In the genomic region with DNA sequence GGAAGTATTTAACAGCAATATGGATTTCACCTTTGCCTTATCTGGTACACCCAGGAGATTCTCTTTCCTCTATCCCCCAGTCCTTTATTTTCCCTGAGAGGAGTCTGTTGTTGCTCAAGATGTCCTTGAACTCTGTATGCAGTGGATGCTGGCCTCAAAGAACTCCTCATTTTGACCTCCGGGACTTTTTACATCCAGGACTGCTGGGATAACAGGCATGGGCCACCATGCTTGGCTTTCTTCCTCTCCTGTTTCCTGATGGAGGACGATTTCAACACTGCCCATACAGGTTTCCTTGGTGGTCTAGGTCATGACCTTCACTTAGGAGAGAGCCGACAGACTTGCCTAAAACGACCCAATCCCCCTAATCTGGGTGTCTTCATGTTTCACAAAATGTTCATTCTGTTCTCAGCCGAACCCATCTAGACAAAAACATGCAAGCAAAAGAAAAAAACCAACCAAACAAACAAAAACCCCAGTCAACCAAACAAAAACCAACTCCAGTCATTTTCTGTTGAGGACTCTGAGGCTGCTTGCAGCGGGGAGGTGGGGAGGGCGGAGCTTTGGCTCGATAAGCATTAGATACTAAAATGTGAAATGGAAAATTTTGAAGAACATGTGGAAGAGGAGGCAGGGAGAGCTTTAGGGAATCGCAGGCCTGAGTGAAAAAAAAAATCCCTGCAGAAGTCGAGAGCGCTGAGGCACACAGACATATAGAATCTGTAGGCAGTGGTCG, we compare ENCODE assay signal across 8 mouse cellular contexts. TPM values are rescaled to one million over a fixed set of nuclear protein-coding genes. Genes with fewer than 3 reads are reported as not detected.
A peak's percentile ranks its signal among the peaks of the same experiment; 100 is the strongest.
DNase-seq lines count a peak whose midpoint lies in the region; ATAC-seq and TF ChIP-seq lines count a peak whose summit lies in the region.
"Had no signal": no experiment of that assay in that cellular context is flagged by ENCODE, and none has a peak within 500 bp of the region (broad histone marks: within the 10 kb centered on the region; RNA-seq: fewer than 3 reads in every experiment).

No protein-coding gene starts in this region.

- no peak for TF ChIP-seq CTCF in bone marrow, adult 2 months (IDR thresholded peaks at IDR 0.05; ENCODE audit: control insufficient read depth, insufficient read depth, low read length)
- TF ChIP-seq CTCF in intestine, postnatal 0 days (IDR thresholded peaks at IDR 0.05; ENCODE audit: low read depth), result no peak

- H3K27ac ChIP-seq in bone marrow, adult 2 months (ENCODE audit: control insufficient read depth, insufficient read depth, low read depth, low read length, poor library complexity), result peak overlapping the region; percentile 43
- H3K27ac ChIP-seq in forebrain, embryonic 13.5 days, result peak overlapping the region; percentile 87
- peak overlapping the region; percentile 21 for H3K27ac ChIP-seq in intestine, postnatal 0 days (ENCODE audit: low read depth, low read length)
- peak overlapping the region; percentile 91 for H3K27ac ChIP-seq in midbrain, embryonic 10.5 days (replicated peaks)

- peak overlapping the region; percentile 63 for H3K4me2 ChIP-seq in forebrain, embryonic 13.5 days
- peak overlapping the region; percentile 71 for H3K4me2 ChIP-seq in intestine, postnatal 0 days (replicated peaks; ENCODE audit: low read depth)

- H3K9me3 ChIP-seq in forebrain, embryonic 13.5 days (replicated peaks), result no peaks in the 10 kb centered on the region
- H3K9me3 ChIP-seq in intestine, postnatal 0 days (ENCODE audit: control insufficient read depth), result no peaks in the 10 kb centered on the region
- H3K9me3 ChIP-seq in midbrain, embryonic 10.5 days (replicated peaks), result no peaks in the 10 kb centered on the region

- ATAC-seq in forebrain, embryonic 13.5 days, result no peak
- ATAC-seq in intestine, postnatal 0 days, result no peak

- 0 out of 2 replicates have a peak, but pooled peaks cover 1% of the 10 kb centered on the region for H3K4me1 ChIP-seq in bone marrow, adult 2 months (ENCODE audit: control insufficient read depth, insufficient read depth, low read length)
- peaks cover 14% of the 10 kb centered on the region for H3K4me1 ChIP-seq in forebrain, embryonic 13.5 days
- no peaks in the 10 kb centered on the region for H3K4me1 ChIP-seq in intestine, postnatal 0 days (replicated peaks; ENCODE audit: control insufficient read depth, insufficient read depth, low read length)
- H3K4me1 ChIP-seq in midbrain, embryonic 10.5 days, result peaks cover 21% of the 10 kb centered on the region

- H3K4me3 ChIP-seq in bone marrow, adult 2 months (replicated peaks; ENCODE audit: control insufficient read depth, low read depth, low read length), result peak overlapping the region; percentile 70
- peak overlapping the region; percentile 74 for H3K4me3 ChIP-seq in forebrain, embryonic 13.5 days
- peak overlapping the region; percentile 92 for H3K4me3 ChIP-seq in intestine, postnatal 0 days (ENCODE audit: low read depth, low read length)
- peak overlapping the region; percentile 82 for H3K4me3 ChIP-seq in midbrain, embryonic 10.5 days

- H3K36me3 ChIP-seq in forebrain, embryonic 13.5 days (ENCODE audit: poor library complexity, severe bottlenecking), result no peaks in the 10 kb centered on the region
- H3K36me3 ChIP-seq in intestine, postnatal 0 days (ENCODE audit: control insufficient read depth, insufficient read depth), result no peaks in the 10 kb centered on the region
- H3K36me3 ChIP-seq in midbrain, embryonic 10.5 days, result no peaks in the 10 kb centered on the region

- WGBS in bone marrow, adult 2 months, result 11% methylated on average over 12 of the region's 12 CpGs
- 11% methylated on average over 12 of the region's 12 CpGs for WGBS in forebrain, embryonic 13.5 days
- 11% methylated on average over 12 of the region's 12 CpGs for WGBS in intestine, postnatal 0 days
- 10% methylated on average over 12 of the region's 12 CpGs for WGBS in midbrain, embryonic 10.5 days

- peak; percentile 12 for DNase-seq in ovary, postnatal 36 days (ENCODE audit: low spot score)
- no peak for DNase-seq in ovary, postnatal 10 days (ENCODE audit: low spot score)
- peak; percentile 16 for DNase-seq in midbrain, embryonic 10.5 days (ENCODE audit: low spot score)
- no peak for DNase-seq in frontal cortex, postnatal 36 days (ENCODE audit: low spot score in 2 of 2)

- H3K27me3 ChIP-seq in forebrain, embryonic 13.5 days, result no peaks in the 10 kb centered on the region
- no peaks in the 10 kb centered on the region for H3K27me3 ChIP-seq in intestine, postnatal 0 days (replicated peaks; ENCODE audit: control insufficient read depth, insufficient read depth, low read length)
- H3K27me3 ChIP-seq in midbrain, embryonic 10.5 days (ENCODE audit: low read depth, poor library complexity, severe bottlenecking), result no peaks in the 10 kb centered on the region

- TF ChIP-seq POLR2A in bone marrow, adult 2 months (IDR thresholded peaks at IDR 0.05; ENCODE audit: borderline replicate concordance, control insufficient read depth, low read depth, low read length), result no peak

- H3K9ac ChIP-seq in forebrain, embryonic 13.5 days, result peak overlapping the region; percentile 69
- H3K9ac ChIP-seq in intestine, postnatal 0 days (ENCODE audit: low read depth, low read length), result peak overlapping the region; percentile 35

RNA-seq across cellular contexts. Expression of a gene that starts 1.0 kb away (rescaled TPM):
- polyA plus RNA-seq in bone marrow, adult 2 months (2011; ENCODE audit: insufficient read depth, insufficient read length, low replicate concordance, missing spikeins), result 7.9 and 15.2 TPM in 2 replicates
- 84.7 and 90.2 TPM in 2 replicates for polyA plus RNA-seq in forebrain, embryonic 13.5 days (2015; fragmentation: Nextera tagmentation; extraction: Ambion mirVana)
- polyA plus RNA-seq in intestine, postnatal 0 days (2015; fragmentation: Nextera tagmentation; extraction: Ambion mirVana), result 20.0 and 21.0 TPM in 2 replicates
- polyA plus RNA-seq in midbrain, embryonic 10.5 days (2016; fragmentation: Nextera tagmentation; extraction: Ambion mirVana), result 67.1 and 68.4 TPM in 2 replicates

RNA-seq across cellular contexts. Expression of a gene that starts 49.4 kb away (rescaled TPM):
- 3.1 and 8.3 TPM in 2 replicates for polyA plus RNA-seq in bone marrow, adult 2 months (2011; ENCODE audit: insufficient read depth, insufficient read length, low replicate concordance, missing spikeins)
- 15.0 and 16.5 TPM in 2 replicates for polyA plus RNA-seq in forebrain, embryonic 13.5 days (2015; fragmentation: Nextera tagmentation; extraction: Ambion mirVana)
- 15.4 and 15.6 TPM in 2 replicates for polyA plus RNA-seq in intestine, postnatal 0 days (2015; fragmentation: Nextera tagmentation; extraction: Ambion mirVana)
- 23.4 and 23.5 TPM in 2 replicates for polyA plus RNA-seq in midbrain, embryonic 10.5 days (2016; fragmentation: Nextera tagmentation; extraction: Ambion mirVana)

RNA-seq across cellular contexts. Expression of a gene that starts 52.9 kb away (rescaled TPM):
- polyA plus RNA-seq in bone marrow, adult 2 months (2011; ENCODE audit: insufficient read depth, insufficient read length, low replicate concordance, missing spikeins), result not detected in 2 replicates
- polyA plus RNA-seq in forebrain, embryonic 13.5 days (2015; fragmentation: Nextera tagmentation; extraction: Ambion mirVana), result 0.58 and 1.2 TPM in 2 replicates
- 0.40 and 0.63 TPM in 2 replicates for polyA plus RNA-seq in intestine, postnatal 0 days (2015; fragmentation: Nextera tagmentation; extraction: Ambion mirVana)
- 0.41 TPM in 1 of 2 replicates, not detected in the other for polyA plus RNA-seq in midbrain, embryonic 10.5 days (2016; fragmentation: Nextera tagmentation; extraction: Ambion mirVana)
- polyA plus RNA-seq: large intestine, adult 2 months had no signal

Comparison
In these comparisons a context has a peak if more than half of its experiments do, and no peak if none do; other contexts are left out.
1. DNase-seq: peak in ovary, postnatal 36 days (single experiment) and midbrain, embryonic 10.5 days (single experiment); none in ovary, postnatal 10 days (single experiment) and frontal cortex, postnatal 36 days (0 of 2).
2. H3K27ac ChIP-seq: peak in every context shown above with its lines; median percentile 91 in midbrain, embryonic 10.5 days; 87 in forebrain, embryonic 13.5 days; 43 in bone marrow, adult 2 months; 21 in intestine, postnatal 0 days.
3. Peak in every context shown above with its lines, with median percentiles within 50 percentile points of each other: H3K4me3 ChIP-seq.